Mouse (Mus musculus): ENCODE measurements around the gene Gm14496.
"Not testable (repeated sequence)": the region's sequence is repeated elsewhere in the genome, so short reads cannot be mapped to it uniquely, and the experiment has no call there.

Gene Gm14496

DNA sequence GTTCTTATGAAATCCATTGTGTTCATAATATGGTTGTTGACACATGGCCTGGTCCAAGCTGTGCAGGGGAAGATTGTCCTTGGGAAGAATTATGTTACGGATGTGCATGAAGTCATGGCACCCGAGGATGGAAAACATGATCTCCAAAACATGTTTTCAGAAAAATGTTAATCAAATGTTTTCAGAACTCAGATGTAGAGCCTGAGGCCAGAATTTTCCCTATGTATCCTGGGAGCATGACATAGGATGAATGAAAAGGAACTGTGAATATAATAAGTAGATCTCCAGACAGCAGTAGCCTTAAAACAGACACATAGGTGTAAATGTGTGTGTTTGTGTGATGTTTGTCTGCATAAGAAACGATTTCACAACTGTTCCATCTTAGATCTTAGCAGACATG, at the start of gene Gm14496:
Gm14496 (plus strand) TSS at position 301 of the 400 bp plus-strand sequence.
- no peak for DNase-seq

DNA sequence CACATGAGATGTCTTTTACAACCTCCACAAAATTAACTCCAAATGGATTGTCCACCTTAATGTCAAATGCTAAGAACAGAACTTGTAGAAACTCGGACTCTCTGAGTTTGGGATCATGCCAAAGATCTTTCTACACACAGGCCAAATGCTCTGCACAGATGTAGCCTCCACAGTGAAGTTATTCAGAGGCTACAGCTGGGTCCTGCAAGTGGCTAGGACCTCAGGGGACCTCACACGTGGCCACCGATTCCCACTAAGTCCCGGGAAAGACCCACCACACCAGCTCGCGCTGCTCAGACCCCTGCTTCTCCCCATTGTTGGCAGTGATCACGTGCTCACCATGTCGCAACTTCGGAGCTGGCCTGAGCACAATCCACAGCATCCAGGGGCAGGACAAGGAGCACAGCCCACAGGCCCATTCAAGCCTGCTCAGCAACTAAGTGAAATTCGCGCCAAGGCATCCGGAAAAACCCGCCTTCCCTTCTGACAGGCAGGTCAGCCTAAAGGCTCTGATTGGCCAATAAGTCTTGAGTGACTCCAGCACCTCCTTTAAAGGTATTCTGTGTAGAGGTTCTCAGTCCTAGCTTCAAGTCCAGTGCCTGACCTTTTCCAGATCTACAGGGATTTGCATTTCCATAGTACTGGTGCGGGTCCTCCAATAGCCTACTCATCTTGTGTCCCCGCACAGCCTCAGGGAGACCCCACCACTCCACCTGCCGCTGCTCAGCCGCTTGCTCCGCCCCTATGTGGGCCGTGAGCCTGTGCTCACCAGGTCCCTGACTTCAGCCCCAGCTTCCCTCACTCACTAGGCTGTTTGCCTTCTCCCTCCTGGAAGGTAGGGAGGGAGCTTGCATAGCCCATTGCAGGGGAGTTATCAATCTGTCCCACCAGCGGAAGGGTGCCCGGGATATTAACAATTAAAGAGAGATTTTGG, 37.9 kb upstream of the Gm14496 start:
- DNase-seq = peak; percentile 9 to 13

DNA sequence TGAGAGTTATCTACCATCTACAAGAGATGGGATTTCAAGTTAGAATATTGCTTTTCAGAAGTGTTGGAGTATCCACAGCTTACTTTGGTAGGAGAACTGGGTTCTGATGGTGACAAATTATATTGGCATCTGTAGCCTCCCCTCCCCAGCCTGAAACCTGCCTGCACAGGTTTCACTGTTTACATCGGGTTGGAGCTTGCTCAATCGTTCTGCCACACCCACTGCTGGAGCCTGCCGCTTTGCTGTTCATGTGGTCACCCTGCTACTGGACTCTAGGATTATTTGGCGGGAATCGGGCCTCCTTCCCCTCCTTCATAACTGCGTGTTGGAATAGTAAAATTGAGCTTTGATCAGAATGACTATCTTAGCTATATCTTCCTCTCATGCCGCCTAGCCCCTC, 22.5 kb upstream of the Gm14496 start:
- DNase-seq = no peak

DNA sequence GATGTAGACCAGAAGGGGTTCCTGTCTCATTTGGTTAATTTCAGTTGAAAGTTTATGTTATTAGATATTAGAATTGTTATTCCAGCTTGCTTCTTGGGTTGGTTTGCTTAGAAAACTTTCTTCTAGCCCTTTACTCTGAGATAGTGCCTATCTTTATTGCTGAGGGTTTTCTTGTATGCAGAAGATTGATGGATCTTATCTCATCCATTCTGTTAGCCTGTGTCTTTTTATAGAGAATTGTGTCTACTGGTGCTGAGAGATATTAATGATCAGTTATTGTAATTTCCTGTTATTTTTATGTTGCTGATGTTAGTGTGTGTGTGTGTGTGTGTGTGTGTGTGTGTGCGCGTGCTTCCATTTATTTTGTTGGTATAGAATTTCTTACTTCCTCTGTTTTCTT, 21.7 kb upstream of the Gm14496 start:
- no peak for DNase-seq

DNA sequence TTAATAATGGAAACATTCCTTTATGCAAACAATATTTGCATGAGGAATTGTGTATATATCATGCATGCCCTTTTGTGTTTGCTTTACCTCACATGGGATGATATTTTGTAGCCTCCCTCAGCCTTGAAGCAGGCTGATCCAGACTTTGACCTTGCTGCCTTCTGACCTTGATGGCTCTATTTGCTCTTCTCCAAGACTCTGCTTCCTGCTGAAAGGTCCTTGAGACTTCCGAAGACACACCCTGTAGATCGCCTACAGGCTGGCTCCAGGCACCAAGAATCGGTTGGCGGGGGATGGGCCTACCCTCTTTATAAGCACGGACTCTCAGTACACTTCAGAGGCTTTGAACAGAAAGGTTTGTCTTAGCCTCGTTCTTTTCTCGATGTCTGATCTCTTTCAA, 9.0 kb upstream of the Gm14496 start:
- DNase-seq = not testable (repeated sequence)

All from cerebellum, postnatal 10 days (tissue).